Mouse (Mus musculus) CH12.LX (cell line): Measurements from ENCODE around the gene Nme6. TPM values are rescaled to one million over a fixed set of nuclear protein-coding genes. Genes with fewer than 3 reads are reported as not detected.

Experiments
- DNase-seq: peaks from one replicate; pipeline ENCODE4 v3.0.0-alpha.2; 2013; ENCODE audit errors: extremely low read depth
- H3K27ac ChIP-seq: 2 replicates; pipeline ENCODE4 v1.5.1; 2012; ENCODE audit warnings: low read depth, mild to moderate bottlenecking, control low read depth, moderate library complexity; ENCODE audit not compliant: insufficient read depth
- H3K27me3 ChIP-seq: replicated peaks from 2 replicates; pipeline ENCODE3; 2012; ENCODE audit warnings: inconsistent platforms
- H3K36me3 ChIP-seq, 2 experiments: replicated peaks in 1 of 2; 2 replicates each; pipeline versions ENCODE3 to v1.6.1; 2012; ENCODE audit warnings: inconsistent platforms in 1 of 2, low read length in 1 of 2, mild to moderate bottlenecking in 1 of 2, mixed read lengths in 1 of 2, moderate library complexity in 1 of 2; ENCODE audit not compliant: control insufficient read depth in 1 of 2, insufficient read depth in 1 of 2
- H3K4me1 ChIP-seq, 2 experiments: 2 replicates each; pipeline ENCODE4 v1.6.1; 2012; ENCODE audit warnings: inconsistent platforms in 1 of 2, moderate library complexity in 1 of 2; ENCODE audit not compliant: insufficient read depth in 2 of 2, control insufficient read depth in 1 of 2
- H3K4me2 ChIP-seq: 2 replicates; pipeline ENCODE4 v1.6.1; 2012; ENCODE audit warnings: low read depth, mild to moderate bottlenecking, control low read depth; ENCODE audit not compliant: poor library complexity, insufficient read depth, severe bottlenecking
- H3K4me3 ChIP-seq, 3 experiments: fragments of 150-350 bp in 1 of 3; sonication (generic) in 1 of 3; replicated peaks in 1 of 3; 2 replicates each; pipeline versions ENCODE3 to v1.5.1; 2011 to 2012; ENCODE audit warnings: low read depth in 2 of 3, low read length in 2 of 3, mild to moderate bottlenecking in 2 of 3, moderate library complexity in 2 of 3, control low read depth in 1 of 3, improper control_type of control experiment in 1 of 3, inconsistent platforms in 1 of 3, mixed read lengths in 1 of 3; ENCODE audit not compliant: poor library complexity in 1 of 3
- H3K79me2 ChIP-seq: replicated peaks from 2 replicates; pipeline ENCODE4 v1.6.1; 2012; ENCODE audit warnings: mild to moderate bottlenecking, moderate library complexity; ENCODE audit not compliant: control insufficient read depth, poor library complexity, insufficient read depth, severe bottlenecking; ENCODE audit errors: extremely low read depth
- H3K9ac ChIP-seq: 2 replicates; pipeline ENCODE4 v1.6.1; 2012; ENCODE audit warnings: low read depth, mild to moderate bottlenecking, control low read depth, moderate library complexity; ENCODE audit not compliant: insufficient read depth
- H3K9me3 ChIP-seq: replicated peaks from 2 replicates; pipeline ENCODE3; 2012; ENCODE audit warnings: low read length, inconsistent platforms, mixed read lengths
- BHLHE40 ChIP-seq: IDR thresholded peaks from 2 replicates; pipeline ENCODE4 v1.6.1; 2011; ENCODE audit warnings: mild to moderate bottlenecking, low read depth, low read length, improper control_type of control experiment
- CHD1 ChIP-seq: IDR thresholded peaks from 2 replicates; pipeline ENCODE4 v1.6.1; 2012; ENCODE audit warnings: low read depth, low read length, improper control_type of control experiment, inconsistent platforms
- CTCF ChIP-seq, 2 experiments: IDR thresholded peaks in 1 of 2; conservative IDR thresholded peaks in 1 of 2; 2 replicates each; pipeline ENCODE4 v1.5.1; 2011 to 2012; ENCODE audit warnings: low read depth in 2 of 2, low read length in 2 of 2, improper control_type of control experiment in 1 of 2, inconsistent platforms in 1 of 2, mild to moderate bottlenecking in 1 of 2, moderate library complexity in 1 of 2
- IRF4 ChIP-seq: IDR thresholded peaks from 2 replicates; pipeline ENCODE4 v1.6.1; 2014; ENCODE audit warnings: low read depth, mild to moderate bottlenecking, inconsistent platforms, low read length, improper control_type of control experiment
- JUN ChIP-seq: IDR thresholded peaks from 2 replicates; pipeline ENCODE4 v1.6.1; 2011; ENCODE audit warnings: low read depth, mild to moderate bottlenecking, low read length, improper control_type of control experiment, moderate library complexity; ENCODE audit not compliant: insufficient read depth
- JUND ChIP-seq: conservative IDR thresholded peaks from 2 replicates; pipeline ENCODE4 v1.6.1; 2011; ENCODE audit warnings: low read depth, low read length, improper control_type of control experiment
- KAT2A ChIP-seq: IDR thresholded peaks from 2 replicates; pipeline ENCODE4 v1.6.1; 2012; ENCODE audit warnings: low read length, improper control_type of control experiment, inconsistent platforms; ENCODE audit not compliant: insufficient replicate concordance
- MAX ChIP-seq: IDR thresholded peaks from 2 replicates; pipeline ENCODE4 v1.6.1; 2011; ENCODE audit warnings: low read length, improper control_type of control experiment
- MXI1 ChIP-seq: IDR thresholded peaks from 2 replicates; pipeline ENCODE4 v1.6.1; 2011; ENCODE audit warnings: mild to moderate bottlenecking, low read depth, low read length, improper control_type of control experiment
- MYC ChIP-seq: IDR thresholded peaks from 2 replicates; pipeline ENCODE4 v1.6.1; 2011; ENCODE audit warnings: low read depth, mild to moderate bottlenecking, improper control_type of control experiment, low read length
- NELFE ChIP-seq: IDR thresholded peaks from 2 replicates; pipeline ENCODE4 v1.6.1; 2011; ENCODE audit warnings: low read depth, low read length, improper control_type of control experiment
- PAX5 ChIP-seq: IDR thresholded peaks from 2 replicates; pipeline ENCODE4 v1.6.1; 2012; ENCODE audit warnings: low read length, inconsistent platforms, mixed read lengths
- POLR2A ChIP-seq: IDR thresholded peaks from 2 replicates; pipeline ENCODE4 v1.6.1; 2011; ENCODE audit warnings: low read depth, mild to moderate bottlenecking, improper control_type of control experiment, low read length
- RAD21 ChIP-seq: IDR thresholded peaks from 2 replicates; pipeline ENCODE4 v1.6.1; 2011; ENCODE audit warnings: low read depth, mild to moderate bottlenecking, low read length, improper control_type of control experiment, moderate library complexity
- SMC3 ChIP-seq: IDR thresholded peaks from 2 replicates; pipeline ENCODE4 v1.6.1; 2011; ENCODE audit warnings: low read depth, low read length, improper control_type of control experiment
- USF1 ChIP-seq: IDR thresholded peaks from 2 replicates; pipeline ENCODE4 v1.6.1; 2014; ENCODE audit warnings: low read depth, mild to moderate bottlenecking, inconsistent platforms, low read length, improper control_type of control experiment
- dilution Hi-C: fragments of 300-500 bp; cut with MboI; formaldehyde crosslinking; loops from 2 replicates; pipeline ENCODE4 v1.14.3; 2020; ENCODE audit warnings: low sequenced_read_pairs; ENCODE audit not compliant: extremely low pct_unique_long_range_greater_than_20kb, extremely low pct_ligation_motif_present
- in situ Hi-C: fragments of 300-500 bp; cut with MboI; formaldehyde crosslinking; loops from 3 replicates; pipeline ENCODE4 v1.14.3; 2019; ENCODE audit warnings: low sequenced_read_pairs, low pct_ligation_motif_present, low pct_unique_long_range_greater_than_20kb, mixed read lengths
- polyA plus RNA-seq: library from polyadenylated mRNA; unstranded; fragments of >175 nt; gene quantifications from 2 replicates; pipeline ENCODE4 v1.2.1, GENCODE M21; 2012; ENCODE audit warnings: low read depth; ENCODE audit not compliant: insufficient read length
- total RNA-seq, 2 experiments: library from RNA; depleted of rRNA; stranded (reverse); fragments of 300-350 nt in 1 of 2; fragments of >200 nt in 1 of 2; gene quantifications; 2 replicates each; pipeline ENCODE4 v1.2.3; 2012 to 2014

Gene Nme6
- total and polyA plus RNA-seq, 3 experiments: 73.1 to 110 (median 76.2) TPM

- dilution Hi-C loops: no loop called here
- H3K79me2 ChIP-seq: no peaks in the 10 kb centered on the region
- no peak for DNase-seq
- no peaks in the 10 kb centered on the region for H3K36me3 ChIP-seq
- no peak overlapping the region for H3K4me3 ChIP-seq
- no peak overlapping the region for H3K4me2 ChIP-seq
- in situ Hi-C loops: loop anchor here (25.0 kb wide), 1 partner anchor 169 kb away; no protein-coding TSS in a partner anchor
- no peak overlapping the region for H3K27ac ChIP-seq
- peaks cover 17% of the 10 kb centered on the region for H3K27me3 ChIP-seq
- no peaks in the 10 kb centered on the region for H3K9me3 ChIP-seq
- TF ChIP-seq KAT2A (no peak), USF1 (no peak), PAX5 (no peak), NELFE (no peak), CHD1 (no peak)
- no peak overlapping the region for H3K9ac ChIP-seq
- no peaks in the 10 kb centered on the region for H3K4me1 ChIP-seq
Observed at GRCm38 (mm10) chr9:109855947-109856346, 23.4 kb downstream of the Nme6 start.

- Histone ChIP-seq H3K4me3 (peak overlapping the region in 1 of 3 experiments; percentile 26), H3K9me3 (no peaks in the 10 kb centered on the region), H3K27me3 (peaks cover 35% of the 10 kb centered on the region), H3K36me3 (no peaks in the 10 kb centered on the region), H3K79me2 (no peaks in the 10 kb centered on the region), H3K4me2 (peak overlapping the region; percentile 80), H3K9ac (peak overlapping the region; percentile 29; the same call in 1 of the 2 replicates), H3K4me1 (peaks cover 0 to 16% of the 10 kb centered on the region in 2 experiments; a peak in 2 of 4 replicates), H3K27ac (no peak overlapping the region)
- dilution Hi-C loops: no loop called here
- DNase-seq: peak; percentile 84
- no peak; the same call in 1 of the 2 replicates for TF ChIP-seq MXI1
- peak; percentile 85 to 95 for TF ChIP-seq CTCF (conservative IDR thresholded peaks at IDR 0.05 in 1 of 2, IDR thresholded peaks at IDR 0.05 in 1 of 2; ENCODE audit: low read depth in 2 of 2, low read length in 2 of 2)
- peak; percentile 47 for TF ChIP-seq BHLHE40
- TF ChIP-seq JUND: no peak
- TF ChIP-seq POLR2A: no peak; the same call in 1 of the 2 replicates
- TF ChIP-seq SMC3: peak; percentile 73
- TF ChIP-seq KAT2A: no peak
- TF ChIP-seq IRF4: peak; percentile 42; the same call in 1 of the 2 replicates
- 0 out of 2 replicates have a peak, but pooled peaks have one; percentile 18 for TF ChIP-seq NELFE
- peak; percentile 47; the same call in 1 of the 2 replicates for TF ChIP-seq MAX
- peak; percentile 55; the same call in 1 of the 2 replicates for TF ChIP-seq MYC
- peak; percentile 93 for TF ChIP-seq RAD21
- no peak for TF ChIP-seq CHD1
- TF ChIP-seq JUN: no peak
- in situ Hi-C loops: loop anchor here (25.0 kb wide), 1 partner anchor 175 kb away; no protein-coding TSS in a partner anchor
Observed at GRCm38 (mm10) chr9:109862397-109863044, 30.0 kb downstream of the Nme6 start.
